Mouse (Mus musculus) C2C12 (cell line): ENCODE measurements at regions not wholly inside any gene's neighbourhood (a gene's known extent, or its start where the extent isn't known, plus 50 kb on each side); places are given as distances from the start of the nearest gene placed in this dataset.

Experiments used
- H3K27me3 ChIP-seq: one replicate; pipeline ENCODE4 v1.6.1; 2011; ENCODE audit not compliant: control insufficient read depth, insufficient read depth, insufficient read length
- H3K36me3 ChIP-seq: one replicate; pipeline ENCODE4 v1.6.1; 2011; ENCODE audit not compliant: control insufficient read depth, insufficient read depth
- H3K4me3 ChIP-seq: one replicate; pipeline ENCODE4 v1.5.1; 2011; ENCODE audit warnings: mild to moderate bottlenecking, control low read depth; ENCODE audit not compliant: poor library complexity, insufficient read depth, severe bottlenecking
- H3K79me2 ChIP-seq: one replicate; pipeline ENCODE4 v1.6.1; 2011; ENCODE audit not compliant: control insufficient read depth, insufficient read depth
- H3K79me3 ChIP-seq: one replicate; pipeline ENCODE4 v1.6.1; 2011; ENCODE audit warnings: low read depth, control low read depth
- H3ac ChIP-seq: one replicate; pipeline ENCODE3; 2011; ENCODE audit warnings: low read depth; ENCODE audit not compliant: control insufficient read depth, insufficient read length
- CEBPB ChIP-seq: IDR thresholded peaks from one replicate; pipeline ENCODE4 v1.6.1; 2011; ENCODE audit warnings: low read depth, mild to moderate bottlenecking, control low read depth, moderate library complexity
- CTCF ChIP-seq: IDR thresholded peaks from one replicate; pipeline ENCODE4 v1.5.1; 2011; ENCODE audit not compliant: control insufficient read depth, insufficient read depth, insufficient read length
- FOSL1 ChIP-seq: IDR thresholded peaks from one replicate; pipeline ENCODE4 v1.8.0; 2011; ENCODE audit warnings: mild to moderate bottlenecking, low read length; ENCODE audit not compliant: poor library complexity, insufficient read depth, severe bottlenecking
- MAX ChIP-seq: IDR thresholded peaks from one replicate; pipeline ENCODE4 v1.6.1; 2011; ENCODE audit warnings: mild to moderate bottlenecking, control low read depth
- MYOD1 ChIP-seq: IDR thresholded peaks from one replicate; pipeline ENCODE4 v1.6.1; 2011; ENCODE audit warnings: low read depth; ENCODE audit not compliant: control insufficient read depth, insufficient read length
- MYOG ChIP-seq: IDR thresholded peaks from one replicate; pipeline ENCODE4 v1.6.1; 2011; ENCODE audit not compliant: control insufficient read depth, insufficient read length; ENCODE audit errors: extremely low read depth
- USF1 ChIP-seq: IDR thresholded peaks from one replicate; pipeline ENCODE4 v1.6.1; 2011; ENCODE audit warnings: low read depth, mild to moderate bottlenecking, control low read depth, moderate library complexity

DNA sequence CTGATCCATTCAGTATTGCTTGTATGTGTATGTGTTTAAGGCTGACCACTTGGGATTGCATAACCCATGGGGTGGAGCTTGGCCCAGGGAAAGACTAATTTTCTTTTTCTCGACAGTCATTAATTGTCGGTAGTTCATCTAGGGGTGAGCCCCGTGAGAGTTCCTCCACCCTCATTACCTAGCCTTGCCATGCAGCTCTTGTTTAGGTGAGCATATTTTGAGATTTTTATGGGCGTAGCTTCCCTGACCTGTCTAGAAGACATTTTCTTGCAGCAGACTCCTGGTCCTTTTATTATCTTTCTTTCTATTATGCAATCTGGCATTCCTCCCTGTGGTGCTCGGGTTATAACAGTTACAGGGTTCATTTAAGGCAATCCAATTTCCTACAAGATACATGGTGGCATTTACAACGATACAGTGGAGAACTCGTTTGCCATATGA is 74.4 kb upstream of the Raph1 start:
- TF ChIP-seq MAX (no peak), USF1 (no peak), CEBPB (no peak), CTCF (no peak), MYOG (no peak), FOSL1 (no peak), MYOD1 (no peak)

DNA sequence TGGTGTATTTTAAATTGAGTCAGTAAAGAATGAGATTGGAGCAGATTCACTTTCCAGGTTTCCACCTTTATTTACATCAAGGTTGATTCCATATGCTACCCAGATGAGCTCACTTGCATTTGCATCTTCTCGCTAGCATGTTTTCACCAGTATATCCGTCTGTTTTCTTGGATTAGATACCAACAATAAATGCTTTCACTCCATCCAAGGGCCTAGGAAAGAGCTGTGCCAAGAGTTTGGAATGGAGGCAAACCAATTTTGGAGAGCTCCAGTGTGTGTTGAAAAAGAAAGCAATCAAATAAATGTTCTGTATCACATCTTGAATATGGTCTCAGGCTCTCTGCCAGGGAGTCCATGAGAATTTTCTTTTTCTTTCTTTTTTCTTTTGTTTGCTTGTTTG is 72.6 kb upstream of the Raph1 start:
- Histone ChIP-seq H3K79me3 (no peaks in the 10 kb centered on the region), H3K4me3 (no peak overlapping the region), H3ac (no peak overlapping the region), H3K79me2 (no peaks in the 10 kb centered on the region), H3K36me3 (no peaks in the 10 kb centered on the region), H3K27me3 (no peaks in the 10 kb centered on the region)
- TF ChIP-seq CEBPB (no peak), FOSL1 (no peak), MYOG (no peak), MAX (no peak), MYOD1 (no peak), CTCF (no peak), USF1 (no peak)

More for the DNA sequence above, 74.4 kb upstream of the Raph1 start:
- Histone ChIP-seq H3K36me3 (no peaks in the 10 kb centered on the region), H3ac (no peak overlapping the region), H3K79me3 (no peaks in the 10 kb centered on the region), H3K79me2 (no peaks in the 10 kb centered on the region), H3K4me3 (no peak overlapping the region), H3K27me3 (no peaks in the 10 kb centered on the region)

DNA sequence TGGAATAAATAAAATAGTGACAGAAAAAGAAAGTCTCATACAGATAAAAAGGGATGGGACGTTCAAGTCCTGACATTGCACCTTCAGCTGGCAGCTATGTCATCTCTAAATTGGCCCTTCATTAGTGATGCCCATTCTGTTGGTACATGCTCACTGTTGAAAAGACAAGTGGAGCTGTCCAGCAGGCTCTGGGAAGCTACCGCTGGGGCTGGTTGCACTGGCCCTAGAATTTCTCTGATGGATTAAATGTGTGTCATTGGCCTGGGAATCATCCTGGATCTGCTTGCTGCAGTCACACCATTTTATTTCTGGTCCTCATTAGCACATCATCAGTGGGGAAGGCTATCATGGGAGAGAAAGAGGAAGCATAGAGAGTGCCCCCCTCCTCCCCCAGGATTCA is 72.2 kb upstream of the Raph1 start:
- H3K79me3 ChIP-seq = no peaks in the 10 kb centered on the region
- no peak overlapping the region for H3K4me3 ChIP-seq
- H3K27me3 ChIP-seq = no peaks in the 10 kb centered on the region
- no peak for TF ChIP-seq USF1
- TF ChIP-seq CTCF = no peak
- TF ChIP-seq MYOD1 = no peak
- no peak for TF ChIP-seq MYOG
- no peak for TF ChIP-seq FOSL1
- no peak for TF ChIP-seq CEBPB
- TF ChIP-seq MAX = no peak
- H3K79me2 ChIP-seq = no peaks in the 10 kb centered on the region
- no peak overlapping the region for H3ac ChIP-seq
- H3K36me3 ChIP-seq = no peaks in the 10 kb centered on the region

DNA sequence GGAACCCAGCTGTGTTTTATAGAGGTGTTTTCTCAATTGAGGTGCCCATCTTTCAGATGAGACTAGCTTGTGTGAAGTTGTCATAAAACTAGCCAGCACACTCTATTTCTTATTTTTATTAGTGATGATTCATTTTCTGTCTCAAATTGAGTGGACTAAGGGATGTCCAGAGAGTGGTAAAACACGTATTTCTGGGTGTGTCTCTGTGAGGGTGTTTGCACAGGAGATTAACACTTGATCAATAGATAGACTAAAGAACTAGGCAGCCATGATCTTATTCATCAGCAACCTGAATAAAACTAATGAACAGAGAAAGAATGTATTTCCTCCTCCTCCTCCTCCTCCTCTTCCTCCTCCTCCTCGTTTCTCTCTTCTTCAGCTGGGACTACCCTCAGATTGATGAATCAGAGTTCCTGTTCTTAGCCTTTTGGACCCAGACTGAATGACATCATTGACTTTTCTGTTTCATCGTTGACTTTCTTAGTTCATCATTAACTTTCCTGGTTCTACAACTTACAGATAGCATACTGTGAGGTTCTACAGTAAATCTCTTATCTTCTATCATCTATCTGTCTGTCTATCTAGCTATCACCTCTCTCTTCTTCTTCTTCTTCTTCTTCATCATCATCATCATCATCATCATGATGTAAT is 70.0 kb upstream of the Raph1 start:
- no peak overlapping the region for H3ac ChIP-seq
- no peaks in the 10 kb centered on the region for H3K79me2 ChIP-seq
- H3K4me3 ChIP-seq = no peak overlapping the region
- TF ChIP-seq MYOG = no peak
- TF ChIP-seq FOSL1 = no peak
- no peak for TF ChIP-seq MYOD1
- TF ChIP-seq CTCF = no peak
- no peak for TF ChIP-seq CEBPB
- no peak for TF ChIP-seq MAX
- TF ChIP-seq USF1 = no peak
- no peaks in the 10 kb centered on the region for H3K79me3 ChIP-seq
- H3K27me3 ChIP-seq = no peaks in the 10 kb centered on the region
- H3K36me3 ChIP-seq = no peaks in the 10 kb centered on the region

DNA sequence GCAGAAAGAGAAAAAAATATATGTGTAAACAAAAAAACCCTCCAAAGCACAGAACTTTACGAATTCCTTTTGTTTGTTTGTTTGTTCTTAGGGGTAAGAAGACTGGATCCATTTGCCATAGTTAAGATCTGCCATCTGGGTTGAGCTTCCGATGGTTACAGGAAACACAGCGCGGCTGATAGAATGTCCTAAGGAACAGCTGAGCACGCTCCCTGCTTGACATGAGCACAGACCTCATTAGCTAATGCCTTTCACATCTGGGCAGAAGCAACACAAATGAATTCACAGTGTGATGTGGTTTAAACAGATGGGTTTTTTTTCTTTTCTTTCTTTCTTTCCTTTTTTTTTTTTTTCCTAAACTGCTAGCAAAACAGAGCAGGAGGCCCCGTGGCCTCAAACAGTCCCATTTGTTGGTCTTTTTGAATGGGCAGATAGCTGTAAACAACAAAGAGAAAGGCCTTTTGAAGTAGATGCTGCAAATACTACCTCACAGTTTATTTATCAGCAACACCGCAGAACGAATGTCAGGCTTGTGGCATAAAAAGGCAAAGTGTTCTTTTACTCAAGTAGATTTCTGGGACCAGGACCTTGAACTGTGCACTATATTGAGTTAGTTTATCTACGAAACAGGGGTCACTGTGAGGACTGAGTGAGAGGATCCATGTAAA is 61.0 kb upstream of the Raph1 start:
- Histone ChIP-seq H3K79me2 (no peaks in the 10 kb centered on the region), H3K27me3 (no peaks in the 10 kb centered on the region), H3K79me3 (no peaks in the 10 kb centered on the region), H3K36me3 (no peaks in the 10 kb centered on the region), H3ac (no peak overlapping the region), H3K4me3 (no peak overlapping the region)
- TF ChIP-seq MYOG (no peak), CTCF (no peak), CEBPB (no peak), USF1 (no peak), MYOD1 (no peak), FOSL1 (no peak), MAX (no peak)

DNA sequence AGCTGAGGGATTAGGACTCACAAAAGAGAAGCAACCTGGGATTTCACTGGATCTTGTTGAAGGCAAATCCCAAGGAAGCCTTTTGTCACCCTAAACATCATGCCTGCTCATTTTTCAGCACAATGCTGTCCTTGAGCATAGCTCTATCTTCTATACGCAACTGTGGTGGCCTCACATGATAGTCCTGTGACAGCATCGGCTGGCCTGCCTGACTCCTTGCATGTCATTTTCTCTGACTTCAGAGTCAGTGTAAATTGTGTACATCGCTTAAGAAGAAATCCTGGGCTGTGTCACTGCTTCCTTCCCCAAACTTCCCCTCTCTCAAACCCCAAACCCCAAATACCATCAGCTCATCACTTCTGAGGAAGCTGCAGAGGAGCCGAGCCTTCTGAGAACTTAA is 60.5 kb upstream of the Raph1 start:
- no peaks in the 10 kb centered on the region for H3K79me2 ChIP-seq
- no peaks in the 10 kb centered on the region for H3K79me3 ChIP-seq
- no peak overlapping the region for H3ac ChIP-seq
- no peaks in the 10 kb centered on the region for H3K36me3 ChIP-seq
- TF ChIP-seq CEBPB (no peak), USF1 (no peak), FOSL1 (no peak), MYOD1 (no peak), CTCF (no peak), MAX (no peak), MYOG (no peak)
- no peaks in the 10 kb centered on the region for H3K27me3 ChIP-seq
- H3K4me3 ChIP-seq = no peak overlapping the region
